Mouse (Mus musculus): Measurements from ENCODE around the gene Ttc27. TPM values are rescaled to one million over a fixed set of nuclear protein-coding genes. Genes with fewer than 3 reads are reported as not detected.
A peak's percentile ranks its signal among the peaks of the same experiment; 100 is the strongest.

Ttc27 gene
- polyA plus RNA-seq, 1 experiment, result 10.5 TPM

- Histone ChIP-seq H3K4me1 (ENCODE audit: control insufficient read depth, insufficient read depth, low read length) (no peaks in the 10 kb centered on the region), H3K27me3 (ENCODE audit: control insufficient read depth, insufficient read depth, low read length) (no peaks in the 10 kb centered on the region), H3K4me3 (ENCODE audit: control insufficient read depth, low read depth, low read length) (no peak overlapping the region), H3K36me3 (ENCODE audit: control insufficient read depth, insufficient read depth, low read length) (no peaks in the 10 kb centered on the region), H3K27ac (ENCODE audit: control insufficient read depth, insufficient read depth, low read depth, low read length) (no peak overlapping the region)
- TF ChIP-seq POLR2A (IDR thresholded peaks at IDR 0.05; ENCODE audit: control insufficient read depth, low read depth, low read length) (no peak), CTCF (IDR thresholded peaks at IDR 0.05; ENCODE audit: control insufficient read depth, insufficient read depth, insufficient replicate concordance, low read depth, low read length) (no peak)
These were observed 150.8 kb downstream of the Ttc27 start for GRCm38 (mm10) chr17:74868185-74868907.

GRCm38 (mm10) chr17:74869556-74869955 is 152.0 kb downstream of the Ttc27 start:
- no peak for TF ChIP-seq POLR2A (IDR thresholded peaks at IDR 0.05; ENCODE audit: control insufficient read depth, low read depth, low read length)
- no peak for TF ChIP-seq CTCF (IDR thresholded peaks at IDR 0.05; ENCODE audit: control insufficient read depth, insufficient read depth, insufficient replicate concordance, low read depth, low read length)
- no peak overlapping the region for H3K4me3 ChIP-seq (ENCODE audit: control insufficient read depth, low read depth, low read length)
- H3K27me3 ChIP-seq (ENCODE audit: control insufficient read depth, insufficient read depth, low read length), result no peaks in the 10 kb centered on the region
- no peak overlapping the region for H3K27ac ChIP-seq (ENCODE audit: control insufficient read depth, insufficient read depth, low read depth, low read length)
- H3K4me1 ChIP-seq (ENCODE audit: control insufficient read depth, insufficient read depth, low read length), result no peaks in the 10 kb centered on the region
- H3K36me3 ChIP-seq (ENCODE audit: control insufficient read depth, insufficient read depth, low read length), result no peaks in the 10 kb centered on the region

- no peaks in the 10 kb centered on the region for H3K27me3 ChIP-seq (ENCODE audit: control insufficient read depth, insufficient read depth, low read length)
- no peak overlapping the region for H3K27ac ChIP-seq (ENCODE audit: control insufficient read depth, insufficient read depth, low read depth, low read length)
- no peaks in the 10 kb centered on the region for H3K36me3 ChIP-seq (ENCODE audit: control insufficient read depth, insufficient read depth, low read length)
- TF ChIP-seq POLR2A (IDR thresholded peaks at IDR 0.05; ENCODE audit: control insufficient read depth, low read depth, low read length) (no peak), CTCF (IDR thresholded peaks at IDR 0.05; ENCODE audit: control insufficient read depth, insufficient read depth, insufficient replicate concordance, low read depth, low read length) (no peak)
- no peaks in the 10 kb centered on the region for H3K4me1 ChIP-seq (ENCODE audit: control insufficient read depth, insufficient read depth, low read length)
- H3K4me3 ChIP-seq (ENCODE audit: control insufficient read depth, low read depth, low read length), result no peak overlapping the region
These were observed 152.9 kb downstream of the Ttc27 start for GRCm38 (mm10) chr17:74870177-74871160.

- H3K4me3 ChIP-seq (ENCODE audit: control insufficient read depth, low read depth, low read length), result no peak overlapping the region
- H3K4me1 ChIP-seq (ENCODE audit: control insufficient read depth, insufficient read depth, low read length), result no peaks in the 10 kb centered on the region
- no peaks in the 10 kb centered on the region for H3K27me3 ChIP-seq (ENCODE audit: control insufficient read depth, insufficient read depth, low read length)
- no peak for TF ChIP-seq CTCF (IDR thresholded peaks at IDR 0.05; ENCODE audit: control insufficient read depth, insufficient read depth, insufficient replicate concordance, low read depth, low read length)
- no peak for TF ChIP-seq POLR2A (IDR thresholded peaks at IDR 0.05; ENCODE audit: control insufficient read depth, low read depth, low read length)
- H3K27ac ChIP-seq (ENCODE audit: control insufficient read depth, insufficient read depth, low read depth, low read length), result 0 out of 2 replicates have a peak overlapping the region, but pooled peaks have one; percentile 29
- no peaks in the 10 kb centered on the region for H3K36me3 ChIP-seq (ENCODE audit: control insufficient read depth, insufficient read depth, low read length)
These were observed 155.0 kb downstream of the Ttc27 start for GRCm38 (mm10) chr17:74872567-74872966.

GRCm38 (mm10) chr17:74873756-74874155 is 156.2 kb downstream of the Ttc27 start:
- no peak overlapping the region for H3K4me3 ChIP-seq (ENCODE audit: control insufficient read depth, low read depth, low read length)
- H3K4me1 ChIP-seq (ENCODE audit: control insufficient read depth, insufficient read depth, low read length), result no peaks in the 10 kb centered on the region
- no peak for TF ChIP-seq CTCF (IDR thresholded peaks at IDR 0.05; ENCODE audit: control insufficient read depth, insufficient read depth, insufficient replicate concordance, low read depth, low read length)
- TF ChIP-seq POLR2A (IDR thresholded peaks at IDR 0.05; ENCODE audit: control insufficient read depth, low read depth, low read length), result no peak
- H3K27me3 ChIP-seq (ENCODE audit: control insufficient read depth, insufficient read depth, low read length), result no peaks in the 10 kb centered on the region
- H3K27ac ChIP-seq (ENCODE audit: control insufficient read depth, insufficient read depth, low read depth, low read length), result no peak overlapping the region
- no peaks in the 10 kb centered on the region for H3K36me3 ChIP-seq (ENCODE audit: control insufficient read depth, insufficient read depth, low read length)

GRCm38 (mm10) chr17:74875740-74876139 is 158.2 kb downstream of the Ttc27 start:
- Histone ChIP-seq H3K27me3 (ENCODE audit: control insufficient read depth, insufficient read depth, low read length) (no peaks in the 10 kb centered on the region), H3K27ac (ENCODE audit: control insufficient read depth, insufficient read depth, low read depth, low read length) (no peak overlapping the region), H3K4me3 (ENCODE audit: control insufficient read depth, low read depth, low read length) (no peak overlapping the region), H3K36me3 (ENCODE audit: control insufficient read depth, insufficient read depth, low read length) (no peaks in the 10 kb centered on the region), H3K4me1 (ENCODE audit: control insufficient read depth, insufficient read depth, low read length) (no peaks in the 10 kb centered on the region)
- TF ChIP-seq CTCF (IDR thresholded peaks at IDR 0.05; ENCODE audit: control insufficient read depth, insufficient read depth, insufficient replicate concordance, low read depth, low read length) (no peak), POLR2A (IDR thresholded peaks at IDR 0.05; ENCODE audit: control insufficient read depth, low read depth, low read length) (no peak)

GRCm38 (mm10) chr17:74876954-74877353 is 159.4 kb downstream of the Ttc27 start:
- Histone ChIP-seq H3K4me1 (ENCODE audit: control insufficient read depth, insufficient read depth, low read length) (no peaks in the 10 kb centered on the region), H3K4me3 (ENCODE audit: control insufficient read depth, low read depth, low read length) (no peak overlapping the region), H3K27me3 (ENCODE audit: control insufficient read depth, insufficient read depth, low read length) (no peaks in the 10 kb centered on the region), H3K27ac (ENCODE audit: control insufficient read depth, insufficient read depth, low read depth, low read length) (no peak overlapping the region), H3K36me3 (ENCODE audit: control insufficient read depth, insufficient read depth, low read length) (no peaks in the 10 kb centered on the region)
- TF ChIP-seq CTCF (IDR thresholded peaks at IDR 0.05; ENCODE audit: control insufficient read depth, insufficient read depth, insufficient replicate concordance, low read depth, low read length) (no peak), POLR2A (IDR thresholded peaks at IDR 0.05; ENCODE audit: control insufficient read depth, low read depth, low read length) (no peak)

Measured in testis, adult 2 months (tissue).